Mouse (Mus musculus) MEL (cell line): ENCODE data around the gene Ddx52. TPM values are rescaled to one million over a fixed set of nuclear protein-coding genes. Genes with fewer than 3 reads are reported as not detected.

ENCODE experiments used
- DNase-seq: peaks from one replicate; pipeline ENCODE4 v3.0.0; 2011; ENCODE audit warnings: low read depth, low spot score
- H3K27ac ChIP-seq: 2 replicates; pipeline ENCODE4 v1.5.1; 2012; ENCODE audit warnings: low read depth, mild to moderate bottlenecking, control low read depth, low read length, moderate library complexity; ENCODE audit not compliant: control insufficient read depth
- H3K27me3 ChIP-seq, 2 experiments: fragments of 150-350 bp in 1 of 2; sonication (generic) in 1 of 2; 2 replicates each; pipeline ENCODE4 v1.6.1; 2012; ENCODE audit warnings: low read length in 2 of 2, mild to moderate bottlenecking in 2 of 2, improper control_type of control experiment in 1 of 2, moderate library complexity in 1 of 2; ENCODE audit not compliant: insufficient read depth in 2 of 2, control insufficient read depth in 1 of 2
- H3K36me3 ChIP-seq, 2 experiments: 2 replicates each; pipeline ENCODE4 v1.6.1; 2012 to 2014; ENCODE audit warnings: low read length in 2 of 2, improper control_type of control experiment in 1 of 2, inconsistent platforms in 1 of 2, mild to moderate bottlenecking in 1 of 2; ENCODE audit not compliant: insufficient read depth in 2 of 2, control insufficient read depth in 1 of 2
- H3K4me1 ChIP-seq, 2 experiments: fragments of 150-350 bp in 1 of 2; sonication (generic) in 1 of 2; 2 replicates each; pipeline ENCODE4 v1.6.1; 2012; ENCODE audit warnings: low read length in 2 of 2, improper control_type of control experiment in 1 of 2, mild to moderate bottlenecking in 1 of 2; ENCODE audit not compliant: insufficient read depth in 2 of 2, control insufficient read depth in 1 of 2
- H3K4me3 ChIP-seq, 2 experiments: fragments of 150-350 bp in 1 of 2; sonication (generic) in 1 of 2; 2 replicates each; pipeline ENCODE4 v1.5.1; 2012; ENCODE audit warnings: low read depth in 2 of 2, low read length in 2 of 2, mild to moderate bottlenecking in 2 of 2, moderate library complexity in 2 of 2, control low read depth in 1 of 2, improper control_type of control experiment in 1 of 2; ENCODE audit not compliant: control insufficient read depth in 1 of 2, insufficient read depth in 1 of 2
- H3K79me2 ChIP-seq: 2 replicates; pipeline ENCODE4 v1.6.1; 2012; ENCODE audit warnings: mild to moderate bottlenecking, low read length, moderate library complexity; ENCODE audit not compliant: control insufficient read depth, poor library complexity, insufficient read depth
- H3K9ac ChIP-seq: 2 replicates; pipeline ENCODE4 v1.6.1; 2012; ENCODE audit warnings: low read depth, mild to moderate bottlenecking, control low read depth, low read length, moderate library complexity; ENCODE audit not compliant: control insufficient read depth, poor library complexity, severe bottlenecking
- H3K9me3 ChIP-seq: fragments of 150-350 bp; sonication (generic); replicated peaks from 2 replicates; pipeline ENCODE4 v1.6.1; 2012; ENCODE audit warnings: mild to moderate bottlenecking, low read length, improper control_type of control experiment, moderate library complexity; ENCODE audit not compliant: insufficient read depth
- CHD2 ChIP-seq: IDR thresholded peaks from 2 replicates; pipeline ENCODE4 v1.6.1; 2011; ENCODE audit warnings: low read length, improper control_type of control experiment
- ETS1 ChIP-seq: IDR thresholded peaks from 2 replicates; pipeline ENCODE4 v1.6.1; 2012; ENCODE audit warnings: low read depth, mild to moderate bottlenecking, inconsistent platforms, low read length, improper control_type of control experiment, moderate library complexity
- GATA1 ChIP-seq: IDR thresholded peaks from 2 replicates; pipeline ENCODE4 v1.6.1; 2011; ENCODE audit warnings: low read depth, low read length, improper control_type of control experiment
- MYB ChIP-seq: IDR thresholded peaks from 2 replicates; pipeline ENCODE4 v1.6.1; 2011; ENCODE audit warnings: mild to moderate bottlenecking, low read depth, low read length, improper control_type of control experiment
- MYC ChIP-seq: IDR thresholded peaks from 2 replicates; pipeline ENCODE4 v1.6.1; 2011; ENCODE audit warnings: low read depth, mild to moderate bottlenecking, low read length, improper control_type of control experiment, moderate library complexity
- SIN3A ChIP-seq: IDR thresholded peaks from 2 replicates; pipeline ENCODE4 v1.6.1; 2012; ENCODE audit warnings: low read length, improper control_type of control experiment, inconsistent platforms
- TBP ChIP-seq: IDR thresholded peaks from 2 replicates; pipeline ENCODE4 v1.8.0; 2011; ENCODE audit warnings: low read depth, low read length, improper control_type of control experiment
- UBTF ChIP-seq: IDR thresholded peaks from 2 replicates; pipeline ENCODE4 v1.6.1; 2012; ENCODE audit warnings: low read depth, mild to moderate bottlenecking, inconsistent platforms, low read length, improper control_type of control experiment, moderate library complexity, borderline replicate concordance; ENCODE audit not compliant: insufficient read depth
- USF1 ChIP-seq: IDR thresholded peaks from 2 replicates; pipeline ENCODE4 v1.6.1; 2014; ENCODE audit warnings: low read depth, mild to moderate bottlenecking, inconsistent platforms, low read length, improper control_type of control experiment, moderate library complexity
- USF2 ChIP-seq, 2 experiments: IDR thresholded peaks; 2 replicates each; pipeline ENCODE4 v1.6.1; 2011 to 2012; ENCODE audit warnings: improper control_type of control experiment in 2 of 2, low read length in 2 of 2, borderline replicate concordance in 1 of 2, inconsistent platforms in 1 of 2, low read depth in 1 of 2, mild to moderate bottlenecking in 1 of 2; ENCODE audit not compliant: insufficient read depth in 1 of 2
- ZMIZ1 ChIP-seq: IDR thresholded peaks from 2 replicates; pipeline ENCODE4 v1.6.1; 2012; ENCODE audit warnings: low read depth, mild to moderate bottlenecking, inconsistent platforms, low read length, improper control_type of control experiment, moderate library complexity
- ZNF384 ChIP-seq: IDR thresholded peaks from 2 replicates; pipeline ENCODE4 v1.6.1; 2012; ENCODE audit warnings: low read depth, mild to moderate bottlenecking, inconsistent platforms, low read length, improper control_type of control experiment
- polyA plus RNA-seq, 2 experiments: library from polyadenylated mRNA; stranded (reverse) in 1 of 2; unstranded in 1 of 2; fragments of >175 nt in 1 of 2; fragments of >200 nt in 1 of 2; gene quantifications; 2 replicates each; pipeline versions ENCODE4 v1.2.1 to v1.2.4; 2012; ENCODE audit warnings: low replicate concordance in 2 of 2, low read depth in 1 of 2; ENCODE audit not compliant: insufficient read length in 2 of 2, insufficient read depth in 1 of 2, missing spikeins in 1 of 2
- total RNA-seq: library from RNA; depleted of rRNA; stranded (reverse); fragments of 300-350 nt; gene quantifications from 2 replicates; pipeline ENCODE4 v1.2.3, GENCODE M21; 2012; rRNA removed

The Ddx52 gene
- total and polyA plus RNA-seq, 3 experiments, result 48.2 to 58.6 TPM; not detected in 1

GRCm38 (mm10) chr11:84011576-84011975, 69.7 kb downstream of the Ddx52 start:
- Histone ChIP-seq H3K27ac (no peak overlapping the region), H3K9ac (no peak overlapping the region), H3K36me3 (peaks cover 2 to 18% of the 10 kb centered on the region in 2 experiments; a peak in 2 of 4 replicates), H3K27me3 (no peaks in the 10 kb centered on the region), H3K9me3 (no peaks in the 10 kb centered on the region), H3K4me3 (no peak overlapping the region), H3K79me2 (no peaks in the 10 kb centered on the region), H3K4me1 (no peaks in the 10 kb centered on the region)
- DNase-seq, result no peak
- TF ChIP-seq GATA1, result no peak
- no peak for TF ChIP-seq USF2 (IDR thresholded peaks at IDR 0.05; ENCODE audit: borderline replicate concordance in 1 of 2, insufficient read depth in 1 of 2, low read depth in 1 of 2, low read length in 2 of 2)
- no peak for TF ChIP-seq ETS1
- TF ChIP-seq CHD2, result no peak
- TF ChIP-seq ZMIZ1, result no peak
- no peak for TF ChIP-seq TBP
- no peak for TF ChIP-seq USF1
- TF ChIP-seq MYC, result no peak
- TF ChIP-seq SIN3A, result no peak
- TF ChIP-seq UBTF, result no peak
- no peak for TF ChIP-seq MYB
- no peak for TF ChIP-seq ZNF384

Other genes with a start within 250 kb of the Ddx52 start
- not detected in 2 replicates for gene Wfdc17, start 238.1 kb upstream of the Ddx52 start, total RNA-seq
- gene Wfdc17, start 238.1 kb upstream of the Ddx52 start, polyA plus RNA-seq, result not detected
- not detected in 2 replicates for gene Wfdc18, start 233.0 kb upstream of the Ddx52 start, total RNA-seq
- not detected for gene Wfdc18, start 233.0 kb upstream of the Ddx52 start, polyA plus RNA-seq
- gene Wfdc21, start 195.1 kb upstream of the Ddx52 start, total RNA-seq, result not detected in 2 replicates
- not detected for gene Wfdc21, start 195.1 kb upstream of the Ddx52 start, polyA plus RNA-seq
- 17.3 and 17.7 TPM in 2 replicates for gene Heatr6, start 188.4 kb upstream of the Ddx52 start, total RNA-seq
- gene Heatr6, start 188.4 kb upstream of the Ddx52 start, polyA plus RNA-seq, result 10 to 100 TPM in 1 of 2 experiments, not detected in 1; 21.2 TPM
- not detected in 2 replicates for gene Hnf1b, start 92.0 kb upstream of the Ddx52 start, total RNA-seq
- gene Hnf1b, start 92.0 kb upstream of the Ddx52 start, polyA plus RNA-seq, result not detected
- 22.8 and 24.7 TPM in 2 replicates for gene Synrg, start 22.4 kb downstream of the Ddx52 start, total RNA-seq
- 10 to 100 TPM; 26.4 to 75.3 TPM for gene Synrg, start 22.4 kb downstream of the Ddx52 start, polyA plus RNA-seq
- gene Dusp14, start 127.2 kb downstream of the Ddx52 start, total RNA-seq, result 6.6 and 7.9 TPM in 2 replicates
- gene Dusp14, start 127.2 kb downstream of the Ddx52 start, polyA plus RNA-seq, result 1 to 10 TPM in 1 of 2 experiments, not detected in 1; 9.7 TPM
- gene Tada2a, start 187.5 kb downstream of the Ddx52 start, total RNA-seq, result 32.3 and 37.8 TPM in 2 replicates
- 10 to 100 TPM in 1 of 2 experiments, not detected in 1; 35.9 TPM for gene Tada2a, start 187.5 kb downstream of the Ddx52 start, polyA plus RNA-seq
- gene Acaca, start 187.6 kb downstream of the Ddx52 start, total RNA-seq, result 52.0 and 61.5 TPM in 2 replicates
- 10 to 100 TPM; 32.0 to 33.9 TPM for gene Acaca, start 187.6 kb downstream of the Ddx52 start, polyA plus RNA-seq
- not detected in 2 replicates for gene Gm11437, start 225.4 kb downstream of the Ddx52 start, total RNA-seq
- not detected for gene Gm11437, start 225.4 kb downstream of the Ddx52 start, polyA plus RNA-seq